Mouse (Mus musculus) brain, embryonic 14.5 days (tissue): ENCODE results near the gene Trim41.

Source experiments
- CTCF ChIP-seq: fragments of 200-500 bp; IDR thresholded peaks from 2 replicates; pipeline ENCODE4 v1.5.1; 2012; ENCODE audit warnings: inconsistent platforms, mild to moderate bottlenecking, moderate library complexity, borderline replicate concordance; ENCODE audit not compliant: insufficient read depth, insufficient read length; ENCODE audit errors: extremely low read depth
- POLR2A ChIP-seq: fragments of 200-500 bp; IDR thresholded peaks from 2 replicates; pipeline ENCODE4 v1.6.1; 2012; ENCODE audit warnings: mild to moderate bottlenecking, inconsistent platforms, borderline replicate concordance; ENCODE audit not compliant: poor library complexity, insufficient read depth, insufficient read length, severe bottlenecking; ENCODE audit errors: extremely low read depth

GRCm38 (mm10) chr11:48789215-48789614 lies 27.9 kb downstream of the Trim41 start:
- TF ChIP-seq CTCF (no peak), POLR2A (no peak)
